Mouse (Mus musculus): Measurements from ENCODE around the gene Pwwp2b. TPM values are rescaled to one million over a fixed set of nuclear protein-coding genes. Genes with fewer than 3 reads are reported as not detected.

The Pwwp2b gene
- polyA plus RNA-seq, 2 experiments: 9.5 to 14.1 TPM

DNA sequence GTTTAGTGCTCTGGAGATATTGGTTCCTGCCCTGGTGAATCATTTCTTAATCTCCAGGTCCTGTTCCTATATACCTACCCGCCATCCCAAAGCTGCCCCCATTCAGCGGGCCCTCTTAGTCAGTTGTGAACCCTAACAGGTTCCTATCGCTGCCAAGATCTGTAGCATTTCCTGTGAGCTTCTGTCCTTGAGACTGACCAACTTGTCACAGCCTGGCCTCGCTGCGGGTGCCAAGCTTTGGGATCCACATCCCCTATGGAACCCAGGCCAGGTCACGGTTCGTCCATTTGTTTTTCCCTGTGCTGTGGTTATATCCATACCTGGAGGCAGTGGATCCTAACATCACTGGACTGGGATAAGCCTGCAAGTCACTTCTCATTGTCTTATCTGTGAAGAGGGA, 4.3 kb downstream of the Pwwp2b start:
- Histone ChIP-seq H3K27ac (replicated peaks; ENCODE audit: low read depth, low read length) (no peak overlapping the region), H3K4me3 (replicated peaks; ENCODE audit: low read length) (no peak overlapping the region), H3K9ac (ENCODE audit: low read depth, low read length, severe bottlenecking) (no peak overlapping the region), H3K4me1 (ENCODE audit: control insufficient read depth, insufficient read depth, low read length) (peaks cover 27% of the 10 kb centered on the region), H3K4me2 (replicated peaks; ENCODE audit: low read depth, low read length, severe bottlenecking) (no peak overlapping the region), H3K27me3 (ENCODE audit: control insufficient read depth, insufficient read depth, low read length) (no peaks in the 10 kb centered on the region), H3K36me3 (ENCODE audit: control insufficient read depth, insufficient read depth, low read length) (peaks cover 21% of the 10 kb centered on the region), H3K9me3 (ENCODE audit: control insufficient read depth, low read length) (no peaks in the 10 kb centered on the region)
- DNase-seq (ENCODE audit: low spot score): no peak
- no peak for TF ChIP-seq POLR2A (IDR thresholded peaks at IDR 0.05; ENCODE audit: borderline replicate concordance, extremely low read depth, insufficient read depth, insufficient read length)
- WGBS: 94% methylated on average over 7 of the region's 7 CpGs
- ATAC-seq (ENCODE audit: low FRiP score, low read depth): no peak

DNA sequence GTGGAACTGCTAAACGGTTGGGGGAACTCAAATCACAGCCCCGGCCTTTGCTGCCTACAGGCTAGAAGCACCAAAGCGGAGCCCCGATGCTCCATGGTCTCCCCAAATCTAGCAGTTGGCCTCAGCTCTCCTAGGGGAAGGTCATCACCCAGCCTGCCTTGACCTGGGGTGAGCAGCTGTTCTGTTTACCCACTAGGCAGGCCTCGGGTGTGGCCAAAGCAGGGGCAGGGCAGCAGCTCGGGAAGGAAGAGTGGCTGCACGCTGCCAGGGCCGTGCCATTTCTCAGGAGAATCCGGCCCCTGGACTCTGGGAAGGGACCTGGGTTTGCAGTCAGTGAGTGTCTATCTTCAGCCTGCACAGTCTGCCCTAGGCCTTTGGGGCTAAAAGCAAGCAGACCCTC, 4.7 kb downstream of the Pwwp2b start:
- Histone ChIP-seq H3K27ac (replicated peaks; ENCODE audit: low read depth, low read length) (no peak overlapping the region), H3K4me3 (replicated peaks; ENCODE audit: low read length) (no peak overlapping the region), H3K27me3 (ENCODE audit: control insufficient read depth, insufficient read depth, low read length) (no peaks in the 10 kb centered on the region), H3K4me1 (ENCODE audit: control insufficient read depth, insufficient read depth, low read length) (peaks cover 24% of the 10 kb centered on the region), H3K4me2 (replicated peaks; ENCODE audit: low read depth, low read length, severe bottlenecking) (no peak overlapping the region), H3K9ac (ENCODE audit: low read depth, low read length, severe bottlenecking) (no peak overlapping the region), H3K9me3 (ENCODE audit: control insufficient read depth, low read length) (no peaks in the 10 kb centered on the region), H3K36me3 (ENCODE audit: control insufficient read depth, insufficient read depth, low read length) (peaks cover 25% of the 10 kb centered on the region)
- ATAC-seq (ENCODE audit: low FRiP score, low read depth) (no peak), DNase-seq (ENCODE audit: low spot score) (no peak)
- no peak for TF ChIP-seq POLR2A (IDR thresholded peaks at IDR 0.05; ENCODE audit: borderline replicate concordance, extremely low read depth, insufficient read depth, insufficient read length)
- WGBS: 66% methylated on average over 9 of the region's 9 CpGs

DNA sequence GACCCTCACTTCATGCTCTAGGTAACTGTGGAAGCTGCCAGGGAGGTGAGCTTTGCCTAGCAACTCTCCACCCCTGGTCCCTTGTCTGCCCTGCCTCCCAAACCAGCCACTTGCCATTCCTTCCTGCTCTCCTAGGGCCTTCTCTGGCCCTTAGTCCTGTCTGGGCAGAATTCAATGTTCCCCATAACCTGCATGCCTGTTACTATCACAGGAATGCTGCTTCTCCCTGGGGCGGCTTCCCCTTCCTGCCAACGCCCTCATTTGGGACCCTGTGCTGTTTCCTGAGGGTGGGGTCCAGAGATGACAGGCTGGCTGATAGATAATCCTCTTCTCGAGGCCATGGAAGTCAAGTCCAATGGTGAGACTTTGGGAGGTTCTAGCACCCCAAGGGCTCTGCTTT, 5.2 kb downstream of the Pwwp2b start:
- 65% methylated on average over 3 of the region's 3 CpGs for WGBS
- no peak overlapping the region for H3K9ac ChIP-seq (ENCODE audit: low read depth, low read length, severe bottlenecking)
- TF ChIP-seq POLR2A (IDR thresholded peaks at IDR 0.05; ENCODE audit: borderline replicate concordance, extremely low read depth, insufficient read depth, insufficient read length): no peak
- H3K27ac ChIP-seq (replicated peaks; ENCODE audit: low read depth, low read length): no peak overlapping the region
- H3K4me2 ChIP-seq (replicated peaks; ENCODE audit: low read depth, low read length, severe bottlenecking): no peak overlapping the region
- H3K4me3 ChIP-seq (replicated peaks; ENCODE audit: low read length): no peak overlapping the region
- no peaks in the 10 kb centered on the region for H3K9me3 ChIP-seq (ENCODE audit: control insufficient read depth, low read length)
- H3K27me3 ChIP-seq (ENCODE audit: control insufficient read depth, insufficient read depth, low read length): no peaks in the 10 kb centered on the region
- DNase-seq (ENCODE audit: low spot score) (no peak), ATAC-seq (ENCODE audit: low FRiP score, low read depth) (no peak)
- H3K4me1 ChIP-seq (ENCODE audit: control insufficient read depth, insufficient read depth, low read length): peaks cover 24% of the 10 kb centered on the region
- peaks cover 29% of the 10 kb centered on the region for H3K36me3 ChIP-seq (ENCODE audit: control insufficient read depth, insufficient read depth, low read length)

DNA sequence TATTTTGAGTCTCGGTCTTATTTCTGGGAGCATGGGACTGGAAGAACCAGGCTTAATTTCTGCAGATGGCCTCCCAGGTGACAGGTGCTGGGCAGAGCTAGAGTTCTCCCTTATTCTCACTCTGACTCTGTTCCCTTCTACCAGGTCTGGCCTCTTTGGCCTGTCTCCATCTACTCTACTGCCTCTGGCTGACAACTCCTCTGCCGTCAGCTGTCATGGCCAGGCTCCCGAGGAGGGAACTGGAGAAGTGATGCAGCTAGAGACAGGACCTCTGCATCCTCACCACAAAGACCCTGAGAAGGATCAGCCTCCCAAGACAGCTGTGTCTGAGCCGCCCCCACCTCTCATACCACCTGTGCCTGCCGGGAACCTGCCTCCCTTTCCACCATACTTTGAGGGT, 6.3 kb downstream of the Pwwp2b start:
- TF ChIP-seq POLR2A (IDR thresholded peaks at IDR 0.05; ENCODE audit: borderline replicate concordance, extremely low read depth, insufficient read depth, insufficient read length): no peak
- peaks cover 29% of the 10 kb centered on the region for H3K36me3 ChIP-seq (ENCODE audit: control insufficient read depth, insufficient read depth, low read length)
- H3K4me2 ChIP-seq (replicated peaks; ENCODE audit: low read depth, low read length, severe bottlenecking): no peak overlapping the region
- WGBS: 78% methylated on average over 5 of the region's 5 CpGs
- ATAC-seq (ENCODE audit: low FRiP score, low read depth) (no peak), DNase-seq (ENCODE audit: low spot score) (no peak)
- H3K4me3 ChIP-seq (replicated peaks; ENCODE audit: low read length): no peak overlapping the region
- no peaks in the 10 kb centered on the region for H3K27me3 ChIP-seq (ENCODE audit: control insufficient read depth, insufficient read depth, low read length)
- peaks cover 16% of the 10 kb centered on the region for H3K4me1 ChIP-seq (ENCODE audit: control insufficient read depth, insufficient read depth, low read length)
- H3K9me3 ChIP-seq (ENCODE audit: control insufficient read depth, low read length): no peaks in the 10 kb centered on the region
- no peak overlapping the region for H3K9ac ChIP-seq (ENCODE audit: low read depth, low read length, severe bottlenecking)
- H3K27ac ChIP-seq (replicated peaks; ENCODE audit: low read depth, low read length): no peak overlapping the region

DNA sequence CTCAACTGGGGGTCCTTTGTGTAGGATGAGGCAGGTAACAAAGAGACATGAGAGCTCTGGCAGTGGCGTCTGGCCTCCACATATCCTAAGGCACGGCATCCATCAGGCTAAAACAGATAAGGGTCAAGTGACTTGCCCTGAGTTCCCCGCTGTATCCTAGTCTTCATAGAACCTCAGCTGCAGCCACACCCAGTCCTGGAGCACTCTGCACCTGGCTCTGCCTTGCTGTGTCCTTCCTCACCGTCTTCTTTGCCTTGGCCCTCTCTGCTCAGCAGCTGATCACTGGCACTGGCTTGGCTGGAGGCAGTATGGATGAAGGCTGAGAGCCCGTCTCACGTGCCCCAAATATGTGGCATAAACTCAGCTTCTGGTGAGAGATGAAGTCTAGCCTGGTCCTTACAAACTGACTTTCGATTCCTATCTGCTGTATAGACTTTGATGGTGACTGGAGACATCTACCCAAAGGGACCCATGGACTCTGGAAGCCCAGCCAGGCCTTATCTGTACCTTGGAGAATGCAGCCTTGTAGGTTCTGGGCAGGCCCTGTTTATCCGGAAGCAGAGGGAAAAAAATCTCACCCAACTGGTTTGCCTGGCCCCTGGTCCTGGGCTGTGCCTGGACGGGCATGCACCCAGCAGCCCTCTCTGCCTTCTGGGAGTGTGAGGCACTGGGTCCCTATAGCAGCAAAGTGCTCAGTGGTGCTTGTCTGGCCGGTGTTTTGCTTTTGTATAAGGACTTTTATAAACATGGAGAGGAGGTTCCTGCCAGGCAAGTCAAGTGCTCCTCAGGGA, 9.7 kb downstream of the Pwwp2b start:
- Histone ChIP-seq H3K4me3 (replicated peaks; ENCODE audit: low read length) (no peak overlapping the region), H3K4me2 (replicated peaks; ENCODE audit: low read depth, low read length, severe bottlenecking) (no peak overlapping the region), H3K9ac (ENCODE audit: low read depth, low read length, severe bottlenecking) (no peak overlapping the region), H3K4me1 (ENCODE audit: control insufficient read depth, insufficient read depth, low read length) (no peaks in the 10 kb centered on the region), H3K27me3 (ENCODE audit: control insufficient read depth, insufficient read depth, low read length) (no peaks in the 10 kb centered on the region), H3K36me3 (ENCODE audit: control insufficient read depth, insufficient read depth, low read length) (peaks cover 36% of the 10 kb centered on the region), H3K9me3 (ENCODE audit: control insufficient read depth, low read length) (no peaks in the 10 kb centered on the region; the same call in 1 of the 2 replicates), H3K27ac (replicated peaks; ENCODE audit: low read depth, low read length) (no peak overlapping the region)
- DNase-seq (ENCODE audit: low spot score): no peak
- no peak for TF ChIP-seq POLR2A (IDR thresholded peaks at IDR 0.05; ENCODE audit: borderline replicate concordance, extremely low read depth, insufficient read depth, insufficient read length)
- WGBS: 72% methylated on average over 10 of the region's 10 CpGs
- ATAC-seq (ENCODE audit: low FRiP score, low read depth): no peak

Data from limb, embryonic 14.5 days (tissue).